Mouse (Mus musculus): ENCODE measurements at regions not wholly inside any gene's neighbourhood (a gene's known extent, or its start where the extent isn't known, plus 50 kb on each side); places are given as distances from the start of the nearest gene placed in this dataset.

DNA sequence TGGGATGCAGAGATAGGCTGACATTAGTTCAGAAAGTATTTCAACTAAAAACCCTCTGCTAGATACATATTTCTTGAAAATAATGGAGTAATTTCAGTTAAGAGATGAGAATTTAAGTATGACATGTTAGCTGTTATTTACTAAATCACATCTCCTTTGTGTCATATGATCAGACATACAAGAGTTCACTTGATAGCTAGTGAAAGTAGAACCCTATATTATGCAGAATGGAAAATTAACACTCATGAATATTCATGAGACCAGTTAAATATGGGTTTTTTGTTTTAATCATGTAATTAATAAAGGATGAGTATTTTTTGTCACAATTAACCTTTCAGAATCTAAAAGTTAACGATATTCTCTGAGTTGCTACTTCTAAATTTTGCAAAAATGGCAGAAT is 1349.4 kb downstream of the Slc22a22 start:
- DNase-seq: no peak

DNA sequence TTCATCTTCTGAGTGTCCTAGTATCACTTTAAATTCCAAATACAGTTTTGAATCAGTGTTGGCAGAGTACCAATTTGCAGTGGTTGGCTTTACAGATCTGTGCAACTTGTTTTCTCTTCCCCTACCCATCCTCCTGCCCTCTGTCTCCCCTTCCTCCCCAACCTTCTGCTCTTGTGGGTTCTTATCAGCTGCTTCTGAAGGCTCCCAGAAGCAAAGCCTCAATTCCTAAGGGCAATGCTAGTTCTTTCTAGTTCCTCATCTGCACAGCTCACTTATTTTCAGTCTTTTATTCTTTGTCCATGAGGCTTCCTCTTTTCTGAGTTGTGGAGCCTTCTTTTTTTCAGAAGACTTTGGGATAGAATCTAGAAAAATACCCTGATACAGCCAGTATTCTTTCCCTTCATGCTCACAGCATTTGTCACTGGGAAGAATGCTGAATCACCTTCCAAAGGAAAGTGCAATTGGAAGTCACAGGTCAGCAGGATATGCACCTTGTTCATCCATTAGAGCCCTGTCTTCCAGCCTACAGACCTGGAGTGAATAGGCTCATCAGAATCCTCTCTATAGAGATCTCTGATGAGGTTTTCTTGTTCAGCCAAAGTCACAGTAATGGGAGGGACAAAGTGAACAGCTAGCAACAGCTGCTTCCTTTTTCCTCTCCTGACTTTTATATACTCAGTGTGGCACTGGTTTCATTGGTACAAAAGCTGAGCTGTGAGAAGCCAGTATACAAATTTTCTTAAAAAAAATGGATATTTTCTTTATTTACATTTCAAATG is 1357.9 kb downstream of the Slc22a22 start:
- DNase-seq: no peak

DNA sequence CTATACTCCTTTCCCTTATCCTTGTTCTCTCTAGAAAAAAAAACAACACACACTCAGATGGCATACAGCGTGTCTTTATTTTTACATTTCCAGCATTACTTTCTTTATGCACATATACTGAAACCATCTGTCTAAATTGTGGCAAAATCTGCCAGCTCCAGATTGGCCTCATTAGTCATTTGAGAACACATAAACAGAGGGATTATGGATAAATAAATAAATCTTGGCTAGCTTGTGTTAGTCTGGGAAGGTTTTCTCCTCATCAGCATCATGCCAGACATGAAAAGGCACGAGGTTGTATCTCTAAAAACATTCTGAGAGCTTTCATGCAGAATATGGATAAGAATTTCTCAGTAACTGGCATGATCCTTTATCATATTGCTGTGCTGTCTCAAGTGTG is 1369.1 kb downstream of the Slc22a22 start:
- no peak for DNase-seq

DNA sequence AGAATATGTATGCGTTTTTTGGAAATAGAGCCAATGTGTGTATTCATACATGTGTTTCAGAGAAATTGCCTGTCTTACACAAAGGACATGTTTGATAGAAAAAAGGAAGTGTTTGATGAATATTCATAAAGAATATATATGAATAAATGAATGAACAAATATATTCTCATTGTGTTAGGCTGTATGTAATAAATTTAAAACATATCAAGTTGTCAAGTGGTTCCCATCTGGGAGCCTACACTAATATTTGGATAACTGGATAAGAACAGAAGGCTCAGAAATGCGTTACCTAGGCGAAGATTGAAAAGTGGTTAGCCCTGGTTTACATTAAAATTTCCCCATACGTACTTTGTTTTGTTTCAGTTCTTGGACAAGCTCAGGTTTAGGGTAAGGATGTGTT is 1369.7 kb downstream of the Slc22a22 start:
- DNase-seq: no peak

DNA sequence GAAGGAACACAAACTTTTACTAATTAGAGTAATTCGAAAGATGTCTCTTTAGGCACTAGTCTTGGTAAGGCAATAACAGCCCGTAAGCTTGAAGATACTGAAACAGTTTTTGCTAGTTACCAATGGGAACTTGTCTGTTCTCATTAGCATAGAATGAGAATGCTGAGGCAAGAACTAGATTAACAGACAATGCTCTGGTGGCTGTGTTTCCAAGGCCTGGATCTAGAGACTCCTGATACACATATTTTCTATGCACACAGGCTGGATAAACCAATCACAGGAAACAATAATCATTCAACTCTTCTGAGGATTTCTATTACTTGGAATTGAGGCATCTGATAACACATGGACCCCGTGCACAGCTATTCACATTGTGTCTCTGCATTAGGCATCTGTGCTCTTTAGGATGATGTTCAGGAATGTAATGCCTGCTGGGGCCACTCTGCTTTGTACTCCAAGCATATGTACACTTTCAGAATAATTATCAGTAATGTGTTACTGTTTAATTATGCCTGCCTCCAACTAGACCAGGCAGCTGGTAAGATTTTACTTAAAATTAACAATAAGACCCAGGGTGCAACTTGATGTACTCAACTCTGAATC is 1377.2 kb downstream of the Slc22a22 start:
- no peak for DNase-seq

DNA sequence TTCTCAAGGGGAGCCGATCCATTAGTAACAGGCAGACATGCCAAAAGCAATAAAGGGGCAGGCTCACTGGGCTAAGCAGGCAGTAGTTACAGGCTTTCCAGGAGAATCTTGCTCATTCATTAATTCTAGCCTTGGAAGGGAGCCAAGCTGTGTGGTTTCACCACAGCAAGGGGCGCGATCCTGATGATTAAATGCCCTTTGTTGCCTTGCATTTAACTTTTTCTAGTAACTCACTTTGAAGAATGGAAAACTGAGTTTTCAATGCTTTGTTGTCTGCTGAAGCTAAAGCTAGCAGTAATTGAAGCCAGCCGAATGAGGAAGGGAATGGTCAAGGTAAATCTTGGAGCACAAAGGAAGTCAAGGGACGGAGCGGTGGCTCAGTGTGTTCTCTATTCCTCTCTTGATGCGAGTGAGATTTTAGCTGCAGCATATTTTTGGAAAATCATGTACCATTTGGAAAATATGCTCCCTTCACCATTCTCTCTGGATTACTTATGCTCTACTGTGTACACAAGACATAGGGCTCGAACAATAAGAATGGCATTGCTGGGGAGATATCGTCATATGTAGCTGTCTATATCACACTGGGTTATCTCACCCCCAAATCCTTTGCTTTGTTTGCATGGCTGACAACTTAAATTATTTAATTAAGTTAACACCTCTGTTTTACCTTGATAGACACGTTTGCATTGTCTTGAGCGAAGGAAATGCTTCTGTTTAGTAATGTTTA is 1399.4 kb downstream of the Slc22a22 start:
- DNase-seq: peak; percentile 15

DNA sequence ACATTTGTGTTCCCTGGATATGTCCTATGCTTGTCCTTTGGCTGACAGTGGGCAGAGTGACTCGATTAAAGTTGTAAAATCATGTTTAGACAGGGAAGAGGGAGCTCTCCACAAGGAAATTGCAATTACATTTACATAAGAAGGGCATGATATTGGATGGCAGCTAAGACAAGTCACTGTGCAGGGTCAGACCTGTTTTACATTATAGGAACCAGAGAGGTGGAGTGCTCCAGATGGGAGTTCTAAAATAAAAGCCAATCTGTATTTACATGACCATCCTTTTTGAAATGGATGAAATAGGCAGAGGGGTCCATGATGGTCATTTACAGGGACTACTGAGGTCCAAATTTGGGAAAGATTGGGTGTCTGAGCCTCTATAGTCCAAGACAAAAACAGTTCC is 1400.3 kb downstream of the Slc22a22 start:
- DNase-seq: no peak

DNA sequence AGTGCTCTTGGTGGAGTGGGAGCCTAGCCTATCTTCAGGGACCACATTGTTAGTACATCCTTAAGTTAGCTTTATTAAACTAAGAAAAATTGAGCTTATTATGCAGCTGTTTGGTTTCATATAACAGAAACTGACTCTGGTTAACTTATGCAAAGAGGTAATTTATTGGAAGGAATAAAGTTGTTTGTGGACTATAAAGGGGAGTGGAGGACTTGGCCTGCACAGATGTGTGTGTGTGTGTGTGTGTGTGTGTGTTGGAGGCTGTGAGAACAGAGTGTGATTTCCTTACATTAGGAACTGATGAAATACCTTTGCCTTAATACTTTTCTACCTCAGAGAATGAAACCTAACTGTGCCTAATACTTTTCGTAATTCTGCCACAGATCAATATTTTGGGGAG is 1400.7 kb downstream of the Slc22a22 start:
- no peak for DNase-seq

DNA sequence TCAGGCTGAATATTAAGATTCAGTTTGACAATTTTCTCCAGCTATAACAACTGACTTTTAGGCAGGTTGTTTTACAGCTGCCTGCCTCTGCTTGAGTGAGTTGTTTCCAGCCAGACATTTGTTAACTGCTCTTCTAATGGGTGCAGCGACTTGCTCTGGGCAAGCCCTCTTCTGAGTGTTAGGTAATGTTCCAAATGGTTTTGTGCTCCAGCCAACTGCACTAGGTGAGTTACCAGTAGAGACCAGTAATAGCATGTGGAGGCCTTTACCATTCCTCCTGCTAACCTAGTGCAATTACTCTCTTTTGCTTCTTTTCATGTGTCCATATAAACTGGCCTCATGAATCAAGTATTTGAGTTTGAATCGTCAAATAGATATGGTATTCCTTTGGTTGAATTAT is 1407.9 kb downstream of the Slc22a22 start:
- no peak for DNase-seq

DNA sequence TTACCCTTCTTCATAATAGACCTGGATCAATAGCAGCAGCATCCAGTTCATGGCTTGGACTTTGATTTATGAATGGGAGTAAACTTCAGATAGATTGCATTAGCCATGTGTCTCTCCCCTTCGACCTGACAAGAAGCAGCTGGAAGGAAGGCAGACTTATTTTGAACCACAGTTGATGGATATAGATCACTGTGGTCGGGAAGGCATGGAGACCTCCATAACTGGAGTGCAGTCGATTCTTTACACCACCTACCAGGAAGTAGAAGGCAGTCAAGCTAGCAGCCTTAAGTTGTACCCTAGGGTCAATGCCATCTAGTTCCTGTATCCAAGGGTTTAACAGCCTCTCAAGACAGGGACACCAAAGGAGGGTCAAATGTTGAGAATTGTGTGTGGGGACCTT is 1410.2 kb downstream of the Slc22a22 start:
- no peak for DNase-seq

DNA sequence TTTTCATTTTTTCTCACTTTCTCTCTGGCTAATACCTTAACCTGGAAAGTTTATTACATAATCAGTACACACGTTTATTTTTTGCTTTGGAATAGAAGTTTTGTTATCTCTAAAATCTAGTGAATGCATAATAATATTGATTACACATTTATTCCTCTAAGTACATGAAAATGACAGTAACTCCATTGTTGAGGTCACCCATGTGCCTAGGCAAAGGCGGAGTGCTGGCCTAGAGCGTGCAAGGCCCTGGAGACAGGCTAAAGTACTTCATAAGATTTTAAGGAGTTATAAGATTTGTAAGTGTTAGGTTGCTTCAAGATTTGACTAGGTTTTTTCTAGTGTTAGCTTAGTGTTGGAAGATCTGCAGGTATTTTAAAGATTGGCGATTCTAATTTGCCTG is 1410.9 kb downstream of the Slc22a22 start:
- DNase-seq: no peak

DNA sequence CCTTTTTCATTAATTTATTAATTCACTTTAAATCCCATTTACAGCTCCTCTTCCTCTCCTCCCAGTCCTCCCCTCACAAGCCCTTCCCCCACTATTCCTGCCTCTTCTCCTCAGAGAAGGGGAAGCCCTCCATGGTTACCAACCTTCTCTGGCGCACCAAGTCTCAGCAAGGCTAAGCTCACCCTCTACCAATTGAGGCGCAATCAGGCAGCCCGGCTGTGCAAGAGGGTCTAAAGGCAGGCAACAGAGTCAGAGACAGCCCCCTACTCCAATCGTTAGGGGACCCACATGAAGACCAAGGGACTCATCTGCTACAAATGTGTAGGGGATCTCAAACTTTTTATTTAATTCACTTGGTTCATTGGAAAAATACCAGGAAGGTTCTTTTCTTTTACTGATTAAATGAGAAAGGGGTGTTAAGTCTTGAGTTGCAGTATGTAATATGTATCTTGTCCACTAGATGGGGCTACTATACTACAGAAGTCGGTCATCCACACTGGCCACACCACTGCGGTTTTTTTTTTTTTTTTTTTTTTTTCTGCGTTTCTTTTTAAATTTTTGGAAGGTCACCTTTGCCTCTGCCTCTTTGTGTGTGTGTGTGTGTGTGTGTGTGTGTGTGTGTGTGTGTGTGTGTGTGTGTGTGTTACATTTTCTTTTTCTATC is 1411.4 kb downstream of the Slc22a22 start:
- DNase-seq: no peak

DNA sequence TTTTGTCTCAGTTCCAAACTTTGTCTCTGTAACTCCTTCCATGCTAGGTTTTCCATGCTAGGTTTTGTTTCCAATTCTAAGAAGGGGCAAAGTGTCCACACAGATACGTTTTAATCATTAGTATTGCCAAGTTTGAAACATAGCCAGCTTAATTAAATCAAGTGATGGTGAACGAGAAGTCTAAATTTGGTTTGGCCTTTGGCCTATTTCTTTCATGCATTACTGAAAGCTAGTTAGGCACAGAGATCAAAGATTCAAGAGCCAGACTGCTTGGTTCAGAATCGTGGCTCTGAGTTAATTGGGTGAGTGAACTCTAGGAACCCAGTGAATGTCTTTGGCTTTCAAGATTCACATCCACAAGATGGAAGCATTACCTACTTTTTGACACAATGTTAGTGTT is 1414.8 kb downstream of the Slc22a22 start:
- no peak for DNase-seq

DNA sequence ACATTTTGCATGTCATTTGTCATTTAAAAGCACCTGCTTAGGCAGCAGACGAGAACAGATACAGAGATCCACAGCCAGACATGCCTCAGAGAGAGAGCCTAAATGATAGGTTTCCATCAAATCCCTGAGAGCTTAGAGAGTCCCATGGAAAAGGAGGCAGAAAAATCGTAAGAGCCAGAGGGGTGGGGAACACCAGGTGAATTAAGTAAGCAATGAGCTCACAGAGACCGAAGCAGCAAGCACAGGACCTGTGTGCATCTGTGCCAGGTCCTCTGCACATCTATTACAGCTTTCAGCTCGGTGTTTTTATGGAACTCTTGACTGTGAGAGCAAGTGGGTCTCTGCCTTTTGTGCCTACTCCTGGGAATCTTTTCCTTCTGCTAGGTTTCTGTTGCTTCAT is 1416.1 kb downstream of the Slc22a22 start:
- DNase-seq: no peak

DNA sequence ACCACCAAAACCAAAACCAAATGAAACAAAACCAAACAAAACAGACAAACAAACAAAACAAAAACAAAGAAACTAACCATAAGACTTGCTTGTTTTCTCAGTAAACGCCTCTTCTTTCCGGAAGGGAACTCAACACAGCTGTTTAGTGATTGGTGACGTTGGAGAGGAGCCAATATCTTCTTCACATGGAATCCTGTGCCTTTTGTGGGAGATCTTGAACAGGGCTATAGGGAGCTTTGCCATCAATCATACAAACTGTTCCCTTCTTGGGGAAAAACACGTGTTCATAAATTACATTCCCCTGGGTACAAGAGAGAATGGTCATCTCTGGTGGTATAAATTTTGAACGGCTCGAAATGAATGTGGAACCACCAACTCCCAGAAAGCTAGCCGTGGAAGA is 1426.7 kb downstream of the Slc22a22 start:
- DNase-seq: no peak

DNA sequence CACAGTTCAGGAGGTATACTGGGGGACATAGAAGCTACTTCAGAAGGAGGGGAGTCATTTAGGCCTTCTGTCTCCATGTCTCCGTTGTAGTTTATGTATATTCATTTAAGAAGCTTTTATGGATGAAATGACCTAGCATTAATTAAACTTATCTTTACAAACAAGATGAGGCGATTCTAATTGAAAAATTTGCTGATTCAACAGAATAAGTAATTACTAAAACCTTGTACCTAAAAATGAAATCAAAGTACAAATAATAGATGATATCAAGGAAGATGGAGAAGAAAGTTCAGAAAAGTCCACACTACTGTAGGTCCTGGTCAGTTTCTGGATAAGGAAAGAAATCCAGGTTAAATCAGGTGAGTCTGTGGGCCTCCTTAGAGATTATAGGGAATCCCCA is 1429.6 kb downstream of the Slc22a22 start:
- no peak for DNase-seq

DNA sequence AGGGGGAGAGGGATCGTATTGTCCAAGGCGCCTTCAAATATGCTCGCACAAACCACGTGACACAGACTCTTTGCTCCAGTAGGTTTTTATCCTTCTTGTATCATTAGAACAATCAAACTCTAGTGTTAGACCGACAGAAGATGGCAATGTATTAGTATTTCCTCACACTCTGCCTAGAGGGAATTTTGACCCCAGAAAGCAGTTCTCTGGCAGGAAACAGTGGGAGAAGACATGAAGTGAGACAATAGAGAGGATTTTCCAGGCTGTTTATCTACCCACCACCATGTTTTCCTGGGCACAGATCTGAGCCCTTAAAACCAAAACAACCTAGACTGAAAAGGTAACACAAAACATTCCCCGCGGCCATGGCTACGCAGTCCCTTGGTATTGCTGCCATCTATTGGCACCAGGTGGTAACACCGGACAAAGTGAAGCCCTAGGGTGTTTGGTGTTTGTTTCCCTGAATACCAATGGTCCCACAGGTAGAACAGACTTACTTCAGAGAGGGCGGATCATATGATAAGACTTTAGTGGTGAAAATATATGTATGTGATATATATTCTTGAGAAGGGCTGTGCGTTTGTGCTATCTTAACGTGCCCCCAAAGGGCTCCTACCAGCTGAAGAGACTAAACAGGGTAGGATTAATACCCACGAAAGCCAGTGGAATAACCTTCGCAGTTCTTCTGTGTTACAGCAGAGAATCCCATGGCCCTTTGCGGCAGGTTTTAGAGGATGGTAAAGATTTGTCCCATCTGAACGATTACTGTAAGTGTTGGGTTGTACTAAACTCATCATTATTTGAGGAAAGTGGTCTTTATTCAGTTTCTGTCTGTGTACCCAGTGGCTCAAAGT is 1430.5 kb downstream of the Slc22a22 start:
- peak; percentile 78 for DNase-seq

DNA sequence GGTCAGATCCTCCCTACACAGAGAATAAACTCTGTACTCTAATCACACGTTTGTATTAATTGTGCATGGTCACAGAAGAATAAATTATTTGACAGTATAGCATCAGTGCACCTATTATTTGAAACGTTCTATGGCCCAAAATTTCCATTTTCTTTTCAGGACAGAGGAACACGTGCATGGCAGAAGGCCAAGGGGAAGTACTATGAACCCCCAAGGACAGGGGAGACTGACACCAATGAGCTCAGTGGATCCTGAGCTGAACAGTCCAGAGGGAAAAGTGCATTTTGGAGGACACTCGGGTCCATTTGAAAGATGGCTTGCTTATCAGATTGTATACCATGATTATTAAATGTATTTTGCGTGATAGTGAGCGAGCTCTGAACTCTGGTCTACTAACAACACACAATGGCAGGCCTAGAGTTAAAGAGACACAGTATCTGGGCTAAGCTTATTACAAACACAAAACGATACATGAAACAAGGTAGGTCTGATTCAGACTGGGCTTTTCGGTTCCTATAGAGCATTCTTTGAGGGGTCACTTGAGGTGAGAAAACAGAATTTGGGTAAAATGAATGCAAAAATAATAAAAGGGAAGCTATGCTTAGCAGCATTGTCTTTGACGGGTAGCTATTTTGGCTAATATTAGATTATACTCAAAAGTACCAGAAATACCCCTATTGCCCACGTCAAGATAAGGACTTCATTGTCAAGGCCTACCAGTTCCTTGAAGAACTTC is 1431.7 kb downstream of the Slc22a22 start:
- DNase-seq: no peak

DNA sequence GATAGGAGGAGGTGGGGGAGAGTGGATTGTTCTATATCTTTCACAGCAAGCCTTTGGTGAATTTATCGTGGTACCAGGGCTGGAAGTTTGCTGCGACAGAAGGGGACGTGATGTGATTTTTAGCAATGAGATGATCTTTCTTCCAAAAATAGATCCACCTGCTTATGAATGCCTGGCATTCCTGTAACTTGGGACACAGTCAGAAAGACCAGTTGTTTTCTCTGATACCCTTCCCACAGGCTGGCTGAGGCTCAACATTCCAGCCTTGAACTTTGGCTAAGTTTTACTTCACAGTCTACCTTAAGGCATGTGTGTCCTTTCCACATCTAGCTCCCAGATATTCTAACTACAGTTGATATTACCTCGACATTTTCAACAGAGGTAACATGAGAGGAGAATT is 1434.1 kb downstream of the Slc22a22 start:
- DNase-seq: no peak

DNA sequence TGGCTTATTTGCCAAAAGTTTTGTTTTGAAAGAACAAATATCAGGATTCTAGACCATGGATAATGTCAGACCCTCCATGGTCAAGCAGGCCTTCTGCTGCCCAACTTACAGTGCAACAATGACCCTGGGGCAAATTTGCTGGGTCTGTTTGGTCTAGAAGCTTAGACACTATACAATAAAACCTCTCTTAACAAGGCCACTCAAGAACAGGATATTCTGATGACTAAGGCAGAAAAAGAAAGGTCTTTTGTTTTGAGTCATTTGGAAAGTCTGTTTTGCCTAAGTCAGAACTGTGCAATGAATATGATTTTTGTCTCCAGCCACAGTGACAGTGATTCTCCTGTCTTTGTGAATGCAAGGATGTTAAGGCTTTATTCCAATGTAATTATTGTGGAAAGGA is 1435.0 kb downstream of the Slc22a22 start:
- DNase-seq: no peak

DNA sequence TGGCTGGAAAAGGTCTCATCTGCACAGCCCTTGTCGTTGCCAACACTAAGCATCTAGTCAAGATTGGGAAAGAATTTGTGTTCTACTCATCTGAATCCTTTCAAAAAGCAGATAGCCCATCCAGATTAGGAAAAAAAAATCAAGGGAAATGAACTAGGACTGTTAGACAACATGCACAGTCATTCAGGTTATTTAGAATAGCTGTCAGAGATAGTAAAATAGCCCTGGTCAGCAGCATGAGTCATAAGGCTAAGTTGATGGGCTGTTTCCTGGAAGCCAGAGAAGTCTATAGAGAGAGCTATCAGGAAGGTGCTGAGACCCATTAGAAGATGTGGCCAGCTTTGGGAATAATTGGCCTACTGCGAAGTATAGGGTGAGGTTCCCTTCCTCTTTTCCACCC is 1447.4 kb downstream of the Slc22a22 start:
- no peak for DNase-seq

Measured in kidney, postnatal 14 days (tissue).